Mouse (Mus musculus) central nervous system, embryonic 18 days (tissue): ENCODE measurements around the gene Nmi. TPM values are rescaled to one million over a fixed set of nuclear protein-coding genes. Genes with fewer than 3 reads are reported as not detected.

ENCODE experiments used
- polyA plus RNA-seq: library from polyadenylated mRNA; depleted of rRNA; stranded (reverse); fragments of >200 nt; gene quantifications from 2 replicates; pipeline ENCODE4 v1.2.3, GENCODE M21; 2012; rRNA removed

The Nmi gene
- 3.3 and 4.5 TPM in 2 replicates for polyA plus RNA-seq

DNA sequence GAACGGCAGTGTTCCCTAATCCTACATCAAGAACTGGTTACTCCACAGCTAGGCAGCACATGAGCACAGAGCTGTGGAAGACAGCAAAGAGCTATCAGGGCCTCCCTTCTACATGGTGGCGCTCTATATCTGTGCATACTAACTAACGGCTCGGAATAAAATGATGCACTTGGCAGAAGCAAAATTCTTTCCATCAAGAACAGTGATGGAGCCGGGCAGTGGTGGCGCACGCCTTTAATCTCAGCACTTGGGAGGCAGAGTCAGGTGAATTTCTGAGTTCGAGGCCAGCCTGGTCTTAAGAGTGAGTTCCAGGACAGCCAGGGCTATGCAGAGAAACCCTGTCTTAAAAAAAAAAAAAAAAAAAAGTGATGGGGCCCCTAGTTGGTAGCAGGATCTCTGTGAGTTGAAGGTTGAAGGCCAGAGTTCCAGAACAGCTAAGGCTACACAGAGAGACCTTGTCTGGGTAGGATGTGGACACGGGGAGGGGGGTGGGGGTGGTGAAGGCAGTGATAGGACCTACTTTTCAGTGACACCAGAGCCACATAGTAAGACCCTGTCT is at the start of gene Nmi:
Nmi (minus strand) TSS at position 85 of the 559 bp plus-strand sequence.

DNA sequence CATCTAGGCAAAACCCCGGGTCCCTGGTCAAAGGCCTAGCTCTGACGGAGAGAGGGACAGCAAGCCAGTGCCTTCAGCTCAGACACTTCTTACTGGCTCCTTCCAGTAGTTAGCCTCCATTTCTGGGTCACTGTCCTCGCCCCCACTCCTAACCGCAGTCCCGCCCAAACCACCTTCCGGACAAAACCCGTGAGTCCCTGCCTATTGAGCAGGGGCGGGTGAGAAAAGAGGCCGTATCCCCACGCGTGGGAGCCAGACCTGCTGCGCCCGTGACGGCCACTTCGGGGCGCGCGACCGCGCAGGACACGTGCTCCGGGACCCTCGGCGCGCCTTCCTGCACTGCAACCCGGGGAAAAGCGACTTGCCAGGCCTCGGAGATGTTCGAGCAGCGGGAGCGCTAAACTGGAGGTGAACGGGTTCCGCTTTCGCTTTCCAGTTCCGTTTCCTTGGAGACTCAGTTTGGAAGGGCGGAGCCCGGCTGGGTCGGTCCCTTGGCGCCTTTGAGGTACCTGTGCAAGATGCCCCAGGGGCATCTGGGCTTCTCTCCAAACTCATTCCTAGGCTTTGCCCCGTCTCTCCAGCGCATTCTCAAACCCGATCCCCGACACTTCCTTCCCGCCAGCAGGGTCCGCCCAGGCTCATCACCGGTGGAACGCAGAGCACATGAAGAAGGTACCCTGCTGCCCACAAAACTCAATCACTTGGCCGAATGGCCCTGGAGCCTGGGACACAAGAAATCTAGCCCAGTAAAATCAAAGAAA is 38.5 kb downstream of the Nmi start, which contains the start of gene Rbm43:
Rbm43 (minus strand) TSS at position 590 of the 761 bp plus-strand sequence.

Other genes starting within 250 kb of the Nmi start
- gene Rbm43, start 38.3 kb downstream of the Nmi start, polyA plus RNA-seq = 8.1 and 8.6 TPM in 2 replicates
- gene Tnfaip6, start 64.5 kb upstream of the Nmi start, polyA plus RNA-seq = 1.9 and 2.4 TPM in 2 replicates
- 14.6 and 16.8 TPM in 2 replicates for gene Rif1, start 99.3 kb upstream of the Nmi start, polyA plus RNA-seq